Mouse (Mus musculus) kidney, postnatal 0 days (tissue): ENCODE measurements around the gene Fut7. TPM values are rescaled to one million over a fixed set of nuclear protein-coding genes. Genes with fewer than 3 reads are reported as not detected.

ENCODE experiments used
- ATAC-seq: fragments of 200-750 bp; cut with Nextera tagmentation; replicated peaks from 2 replicates; pipeline ENCODE4 v1.8.0; 2017; ENCODE audit warnings: low read depth, moderate number of reproducible peaks, moderate TSS enrichment, moderate library complexity; ENCODE audit not compliant: low FRiP score
- DNase-seq: peaks from one replicate; pipeline ENCODE4 v3.0.0-alpha.2; 2016; ENCODE audit warnings: low spot score
- H3K27ac ChIP-seq: fragments of 300-500 bp; sonication (generic); 2 replicates; pipeline ENCODE4 v1.5.1; 2014; ENCODE audit warnings: mild to moderate bottlenecking
- H3K27me3 ChIP-seq: fragments of 300-500 bp; sonication (generic); 2 replicates; pipeline ENCODE4 v1.6.1; 2014; ENCODE audit warnings: low read length, mixed read lengths; ENCODE audit not compliant: insufficient read depth
- H3K36me3 ChIP-seq: fragments of 300-500 bp; sonication (generic); 2 replicates; pipeline ENCODE4 v1.6.1; 2014; ENCODE audit warnings: low read length, mixed read lengths; ENCODE audit not compliant: insufficient read depth
- H3K4me1 ChIP-seq: fragments of 300-500 bp; sonication (generic); replicated peaks from 2 replicates; pipeline ENCODE4 v1.6.1; 2014; ENCODE audit warnings: antibody characterized with exemption, low read length, mixed read lengths; ENCODE audit not compliant: insufficient read depth
- H3K4me2 ChIP-seq: fragments of 300-500 bp; sonication (generic); 2 replicates; pipeline ENCODE4 v1.6.1; 2014; ENCODE audit warnings: mild to moderate bottlenecking, low read length, moderate library complexity, mixed read lengths
- H3K4me3 ChIP-seq: fragments of 300-500 bp; sonication (generic); replicated peaks from 2 replicates; pipeline ENCODE4 v1.5.1; 2014; ENCODE audit warnings: low read depth, low read length
- H3K9ac ChIP-seq: fragments of 300-500 bp; sonication (generic); 2 replicates; pipeline ENCODE4 v1.6.1; 2014; ENCODE audit warnings: low read depth, low read length
- H3K9me3 ChIP-seq: fragments of 300-500 bp; sonication (generic); replicated peaks from 2 replicates; pipeline ENCODE4 v1.6.1; 2016; ENCODE audit warnings: low read length, inconsistent platforms, mixed read lengths
- CTCF ChIP-seq: IDR thresholded peaks from 2 replicates; pipeline ENCODE4 v1.5.1; 2016; ENCODE audit warnings: antibody characterized with exemption, low read depth, mild to moderate bottlenecking, moderate library complexity
- WGBS: fragments of 180-500 bp; shearing (Covaris S2); extraction: QIAGEN DNeasy Blood & Tissue Kit; methylation state at CpG from one replicate; pipeline ENCODE4 v1.1.7; 2014; 5-methylcytosine and 5-hydroxymethylcytosine counted together
- polyA plus RNA-seq: library from polyadenylated mRNA; unstranded; fragments of >200 nt; fragmentation: Nextera tagmentation; extraction: Ambion mirVana; gene quantifications from 2 replicates; pipeline ENCODE4 v1.2.1, GENCODE M21; 2015

Gene Fut7
- 0.06 TPM in 1 of 2 replicates, not detected in the other for polyA plus RNA-seq

GRCm38 (mm10) chr2:25422587-25423410 is at the start of gene Fut7:
Gene Fut7 (plus strand): TSS chr2:25423267.
- H3K4me2 ChIP-seq = no peak within 1 kb of the TSS
- no peaks in the 10 kb centered on the region for H3K27me3 ChIP-seq
- WGBS = 52% methylated on average over 17 of the region's 17 CpGs
- DNase-seq = no peak
- TF ChIP-seq CTCF = no peak
- no peaks in the 10 kb centered on the region for H3K9me3 ChIP-seq
- 0 out of 2 replicates have a peak, but pooled peaks have one; percentile 24 for ATAC-seq
- no peak within 1 kb of the TSS for H3K4me3 ChIP-seq
- H3K27ac ChIP-seq = no peak within 1 kb of the TSS
- no peak within 1 kb of the TSS for H3K9ac ChIP-seq
- H3K36me3 ChIP-seq = no peaks in the 10 kb centered on the region
- H3K4me1 ChIP-seq = no peaks in the 10 kb centered on the region

GRCm38 (mm10) chr2:25373431-25373830 is 49.6 kb upstream of the Fut7 start:
- H3K4me1 ChIP-seq = peaks cover 12% of the 10 kb centered on the region
- peak overlapping the region; percentile 61; the same call in 1 of the 2 replicates for H3K9ac ChIP-seq
- no peak for TF ChIP-seq CTCF
- no peaks in the 10 kb centered on the region for H3K9me3 ChIP-seq
- H3K36me3 ChIP-seq = no peaks in the 10 kb centered on the region
- ATAC-seq = no peak
- H3K27ac ChIP-seq = no peak overlapping the region
- 33% methylated on average over 2 of the region's 2 CpGs for WGBS
- no peak for DNase-seq
- no peaks in the 10 kb centered on the region for H3K27me3 ChIP-seq
- peak overlapping the region; percentile 66 for H3K4me3 ChIP-seq
- H3K4me2 ChIP-seq = peak overlapping the region; percentile 98

GRCm38 (mm10) chr2:25376589-25376988 is 46.5 kb upstream of the Fut7 start:
- H3K4me3 ChIP-seq = no peak overlapping the region
- DNase-seq (peak; percentile 77), ATAC-seq (no peak)
- no peaks in the 10 kb centered on the region for H3K9me3 ChIP-seq
- TF ChIP-seq CTCF = peak; percentile 82
- H3K27ac ChIP-seq = no peak overlapping the region
- 58% methylated on average over 4 of the region's 4 CpGs for WGBS
- no peaks in the 10 kb centered on the region for H3K36me3 ChIP-seq
- no peaks in the 10 kb centered on the region for H3K27me3 ChIP-seq
- no peak overlapping the region for H3K4me2 ChIP-seq
- peaks cover 12% of the 10 kb centered on the region for H3K4me1 ChIP-seq
- H3K9ac ChIP-seq = no peak overlapping the region

- DNase-seq (no peak), ATAC-seq (no peak)
- H3K9ac ChIP-seq = no peak overlapping the region
- no peaks in the 10 kb centered on the region for H3K4me1 ChIP-seq
- H3K4me2 ChIP-seq = no peak overlapping the region
- H3K27me3 ChIP-seq = no peaks in the 10 kb centered on the region
- 79% methylated on average over 5 of the region's 5 CpGs for WGBS
- H3K36me3 ChIP-seq = no peaks in the 10 kb centered on the region
- no peak overlapping the region for H3K4me3 ChIP-seq
- no peak for TF ChIP-seq CTCF
- H3K27ac ChIP-seq = no peak overlapping the region
- no peaks in the 10 kb centered on the region for H3K9me3 ChIP-seq
Measured at GRCm38 (mm10) chr2:25384492-25384891, 38.6 kb upstream of the Fut7 start.

GRCm38 (mm10) chr2:25391266-25391665 is 31.8 kb upstream of the Fut7 start:
- no peak overlapping the region for H3K27ac ChIP-seq
- TF ChIP-seq CTCF = no peak
- no peaks in the 10 kb centered on the region for H3K27me3 ChIP-seq
- DNase-seq (no peak), ATAC-seq (no peak)
- no peaks in the 10 kb centered on the region for H3K36me3 ChIP-seq
- H3K9ac ChIP-seq = no peak overlapping the region
- H3K9me3 ChIP-seq = no peaks in the 10 kb centered on the region
- H3K4me3 ChIP-seq = no peak overlapping the region
- no peak overlapping the region for H3K4me2 ChIP-seq
- WGBS = 69% methylated on average over 5 of the region's 5 CpGs
- H3K4me1 ChIP-seq = 0 out of 2 replicates have a peak, but pooled peaks cover 4% of the 10 kb centered on the region

- DNase-seq = peak; percentile 64
- Histone ChIP-seq H3K36me3 (no peaks in the 10 kb centered on the region), H3K27ac (no peak overlapping the region), H3K27me3 (0 out of 2 replicates have a peak, but pooled peaks cover 4% of the 10 kb centered on the region), H3K4me1 (0 out of 2 replicates have a peak, but pooled peaks cover 4% of the 10 kb centered on the region), H3K9me3 (no peaks in the 10 kb centered on the region), H3K4me2 (no peak overlapping the region), H3K9ac (no peak overlapping the region), H3K4me3 (no peak overlapping the region)
- ATAC-seq = no peak
- WGBS = 36% methylated on average over 3 of the region's 3 CpGs
- no peak for TF ChIP-seq CTCF
Measured at GRCm38 (mm10) chr2:25394281-25395221, 28.5 kb upstream of the Fut7 start.
